Mouse (Mus musculus) fibroblast of lung, adult 2 months (primary cell): ENCODE measurements around the gene Inpp4b.
A peak's percentile ranks its signal among the peaks of the same experiment; 100 is the strongest.

ENCODE experiments used
- DNase-seq: peaks from one replicate; pipeline ENCODE4 v3.0.0-alpha.2; 2011; ENCODE audit warnings: low read depth

The Inpp4b gene

GRCm38 (mm10) chr8:81581817-81582437 lies 239.6 kb downstream of the Inpp4b start:
- no peak for DNase-seq

GRCm38 (mm10) chr8:81582906-81583305 lies 240.6 kb downstream of the Inpp4b start:
- DNase-seq: no peak

GRCm38 (mm10) chr8:81586783-81587182 lies 244.4 kb downstream of the Inpp4b start:
- DNase-seq: no peak

DNA sequence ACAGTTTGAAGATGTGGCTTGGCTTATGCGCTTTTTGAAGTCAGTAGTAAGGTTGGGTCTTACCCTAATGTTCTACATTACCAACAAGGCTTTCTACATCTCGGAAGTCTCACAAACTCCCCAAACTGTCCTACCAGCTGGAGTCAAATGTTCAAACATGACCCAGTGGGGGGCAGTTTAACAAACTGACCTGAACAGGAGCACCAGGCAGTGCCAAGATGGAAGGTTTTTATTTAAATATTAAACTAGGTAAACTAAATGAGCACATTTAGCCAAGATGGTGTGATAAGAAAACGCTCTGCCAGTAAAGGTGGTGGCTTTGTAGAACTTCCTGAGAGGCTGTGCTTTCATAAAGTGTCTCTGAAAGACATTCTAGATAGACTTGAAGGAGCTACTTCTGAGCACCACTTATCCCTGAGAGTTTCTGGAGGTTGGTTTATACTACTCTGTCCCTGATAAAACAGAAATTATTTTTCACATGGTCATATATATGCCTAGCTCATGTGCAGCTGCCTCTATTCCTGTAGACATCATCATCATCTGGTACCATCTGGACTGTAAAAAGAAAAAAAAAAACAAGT lies 251.9 kb downstream of the Inpp4b start:
- no peak for DNase-seq

DNA sequence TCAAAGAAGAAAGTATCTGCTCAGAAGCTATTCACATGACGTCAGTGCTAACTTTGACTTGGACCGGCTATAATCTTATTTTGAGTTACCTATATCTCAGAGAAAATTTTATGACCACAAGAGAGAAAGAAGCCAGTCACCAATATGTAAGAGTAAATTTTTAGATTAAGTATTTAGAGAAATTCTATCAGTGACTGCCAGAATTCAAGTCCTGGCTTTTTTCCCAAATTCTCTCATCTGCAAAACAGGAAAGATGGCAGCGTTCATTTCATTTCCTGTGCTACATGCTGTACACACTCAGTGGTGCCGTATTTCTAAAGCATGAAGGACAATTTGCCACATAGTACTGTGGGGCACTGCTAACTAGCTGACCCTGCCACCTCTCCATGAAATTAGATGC lies 256.9 kb downstream of the Inpp4b start:
- no peak for DNase-seq

- DNase-seq: no peak
Observed at GRCm38 (mm10) chr8:81601136-81601535, 258.8 kb downstream of the Inpp4b start.

- DNase-seq: no peak
Observed at GRCm38 (mm10) chr8:81608082-81608481, 265.7 kb downstream of the Inpp4b start.

- DNase-seq: no peak
Observed at GRCm38 (mm10) chr8:81609064-81609463, 266.7 kb downstream of the Inpp4b start.

- DNase-seq: no peak
Observed at GRCm38 (mm10) chr8:81612611-81613010, 270.3 kb downstream of the Inpp4b start.

DNA sequence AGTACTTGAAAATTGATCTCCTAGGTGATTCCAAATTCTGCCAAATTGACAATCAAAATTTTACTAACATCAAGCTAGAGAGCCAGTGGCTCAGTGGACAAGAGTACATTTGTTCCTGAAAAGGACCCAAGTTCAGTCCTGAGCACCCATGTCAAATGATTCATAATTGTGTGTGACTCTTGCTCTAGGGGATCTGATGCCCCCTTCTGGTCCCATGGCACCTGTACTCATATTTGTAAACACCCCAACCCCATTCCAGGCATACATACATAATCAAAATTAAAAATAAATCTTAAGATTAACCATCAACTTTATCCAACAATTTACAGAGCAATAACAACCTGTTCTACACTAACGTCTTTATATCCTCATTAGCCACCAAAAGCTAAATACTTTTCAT lies 271.8 kb downstream of the Inpp4b start:
- DNase-seq: no peak

DNA sequence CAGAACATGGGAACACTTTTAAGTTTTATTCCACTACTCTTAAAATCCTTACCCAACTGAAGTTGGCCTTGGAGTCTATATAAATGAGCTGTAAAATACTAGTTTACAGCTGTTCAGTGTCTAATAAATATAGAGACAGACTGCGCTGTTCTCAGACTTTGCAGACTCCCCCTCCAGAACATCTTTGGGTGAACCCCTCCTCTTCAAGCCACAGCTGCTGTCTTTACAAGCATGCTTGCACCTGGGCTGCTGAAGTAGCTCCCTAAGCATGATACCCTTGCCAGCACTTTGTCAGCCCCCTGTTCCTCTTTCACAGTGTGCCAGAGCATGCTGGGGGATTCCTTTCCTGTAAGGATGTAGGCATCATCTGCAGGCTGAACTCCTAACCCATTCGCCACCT lies 272.2 kb downstream of the Inpp4b start:
- DNase-seq: no peak

DNA sequence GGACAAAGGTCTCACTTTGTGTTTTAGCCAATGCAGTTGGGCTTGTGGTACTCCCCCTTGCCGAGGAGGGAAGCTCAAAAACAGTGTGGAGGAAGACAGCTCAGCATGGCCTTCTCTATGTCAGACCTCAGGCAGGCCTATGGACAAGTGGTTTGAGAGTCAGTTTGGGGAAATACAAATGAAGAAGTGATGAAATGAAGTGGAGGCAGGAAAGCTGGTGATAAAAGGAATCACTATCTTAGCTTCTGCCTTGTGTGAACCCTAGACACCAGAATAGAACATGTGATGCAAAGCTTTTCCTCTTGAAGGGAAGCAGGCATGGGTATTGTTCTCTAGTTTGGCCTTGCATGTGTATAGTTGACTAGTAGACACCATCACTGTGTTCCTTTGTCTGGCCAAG lies 273.2 kb downstream of the Inpp4b start:
- no peak for DNase-seq

GRCm38 (mm10) chr8:81618918-81619317 lies 276.6 kb downstream of the Inpp4b start:
- DNase-seq: no peak

GRCm38 (mm10) chr8:81635015-81635414 lies 292.7 kb downstream of the Inpp4b start:
- no peak for DNase-seq

DNA sequence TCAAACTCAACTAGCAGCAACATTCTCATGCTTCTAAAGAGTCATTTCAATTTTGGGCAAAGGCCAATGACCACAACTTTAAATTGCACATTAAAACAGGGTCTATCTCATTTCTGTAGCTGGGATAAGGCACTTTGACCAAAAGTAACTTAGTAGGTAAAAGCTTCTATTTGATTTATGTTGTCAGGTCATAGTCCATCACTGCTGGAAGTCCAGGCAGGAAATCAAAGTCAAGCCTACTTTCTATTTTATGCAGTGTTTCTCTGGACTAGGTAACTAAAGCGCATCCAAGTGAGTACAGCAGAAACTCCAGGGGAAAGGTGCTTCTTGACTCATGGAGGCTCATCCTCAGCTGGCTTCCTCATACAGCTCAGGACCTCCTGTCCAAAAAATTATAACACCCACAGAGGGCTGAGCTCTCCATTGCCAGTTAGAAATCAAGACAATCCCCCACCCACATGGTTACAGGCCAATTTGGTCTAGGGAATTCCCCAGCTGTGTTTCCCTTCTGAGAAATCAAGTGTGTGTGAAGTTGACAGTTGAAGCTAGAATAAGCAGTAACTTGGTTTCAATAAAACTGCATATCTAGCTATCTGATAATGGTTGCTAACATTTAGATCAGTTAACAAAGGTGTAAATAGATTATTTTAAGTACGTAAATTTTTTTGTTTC lies 293.7 kb downstream of the Inpp4b start:
- DNase-seq: peak; percentile 1

DNA sequence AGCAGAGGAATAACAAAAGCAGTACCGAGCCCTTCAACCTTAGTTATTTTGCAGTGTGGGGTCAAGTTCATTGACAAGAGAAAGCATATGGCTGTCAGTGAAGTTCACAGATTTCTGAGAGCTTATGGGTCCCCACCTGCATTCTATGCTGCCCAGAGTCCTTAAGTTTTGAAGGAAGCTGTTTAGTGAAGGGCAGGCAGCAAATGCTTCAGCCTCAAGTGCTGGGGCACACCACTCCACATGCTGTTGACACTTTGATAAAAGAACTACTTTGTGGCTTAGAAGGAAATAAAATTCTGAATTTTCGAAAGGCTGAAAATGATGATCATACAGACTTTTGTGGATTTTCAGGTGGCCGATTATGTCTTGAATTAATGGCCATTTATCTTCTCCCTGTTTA lies 296.1 kb downstream of the Inpp4b start:
- no peak for DNase-seq

- no peak for DNase-seq
Observed at GRCm38 (mm10) chr8:81639820-81640219, 297.5 kb downstream of the Inpp4b start.

- no peak for DNase-seq
Observed at GRCm38 (mm10) chr8:81643030-81643429, 300.7 kb downstream of the Inpp4b start.

DNA sequence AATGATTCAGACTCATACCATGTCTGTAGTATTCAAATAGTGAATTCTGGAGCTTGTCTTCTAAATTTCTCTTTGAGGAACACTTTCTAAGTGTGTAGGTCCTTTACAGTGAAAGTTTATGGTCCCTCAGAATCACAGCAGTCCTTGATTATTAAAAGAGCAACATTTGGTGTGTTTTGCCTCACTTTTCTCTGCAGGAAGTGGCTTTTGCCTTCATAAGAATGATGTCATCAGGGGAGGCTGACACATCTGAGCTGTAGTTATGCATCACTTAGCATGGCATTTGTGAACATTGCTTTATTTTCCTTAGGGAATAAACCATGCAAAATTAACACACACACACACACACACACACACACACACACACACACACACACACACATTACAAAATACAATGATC lies 349.8 kb downstream of the Inpp4b start:
- no peak for DNase-seq

GRCm38 (mm10) chr8:81694893-81695292 lies 352.5 kb downstream of the Inpp4b start:
- DNase-seq: no peak

GRCm38 (mm10) chr8:81702038-81702437 lies 359.7 kb downstream of the Inpp4b start:
- no peak for DNase-seq

GRCm38 (mm10) chr8:81703571-81704365 lies 361.4 kb downstream of the Inpp4b start:
- no peak for DNase-seq

DNA sequence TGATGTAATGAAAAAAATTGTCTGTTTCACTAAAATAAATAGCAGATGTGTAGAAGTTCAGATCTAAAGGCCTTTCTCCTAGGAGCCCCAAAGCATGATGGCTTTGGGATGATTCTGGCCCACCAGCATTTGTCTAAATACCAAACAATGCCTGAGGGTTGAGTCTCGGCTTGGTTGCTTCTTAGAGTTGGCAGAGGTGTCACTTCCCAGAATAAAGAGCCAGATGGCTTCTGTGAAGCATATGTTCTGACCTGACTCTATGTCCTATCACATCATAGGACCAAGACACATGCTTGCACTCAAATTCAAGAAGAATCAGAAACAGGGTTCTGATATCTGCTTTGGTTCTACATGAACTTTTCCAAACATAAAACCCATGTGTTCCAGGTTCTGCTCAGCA lies 365.1 kb downstream of the Inpp4b start:
- DNase-seq: no peak
